Mouse (Mus musculus) CH12.LX (cell line): ENCODE data around the gene Msn. TPM values are rescaled to one million over a fixed set of nuclear protein-coding genes. Genes with fewer than 3 reads are reported as not detected.

Experiments used
- DNase-seq: peaks from one replicate; pipeline ENCODE4 v3.0.0-alpha.2; 2013; ENCODE audit errors: extremely low read depth
- H3K27ac ChIP-seq: 2 replicates; pipeline ENCODE4 v1.5.1; 2012; ENCODE audit warnings: low read depth, mild to moderate bottlenecking, control low read depth, moderate library complexity; ENCODE audit not compliant: insufficient read depth
- H3K27me3 ChIP-seq: replicated peaks from 2 replicates; pipeline ENCODE3; 2012; ENCODE audit warnings: inconsistent platforms
- H3K36me3 ChIP-seq, 2 experiments: replicated peaks in 1 of 2; 2 replicates each; pipeline versions ENCODE3 to v1.6.1; 2012; ENCODE audit warnings: inconsistent platforms in 1 of 2, low read length in 1 of 2, mild to moderate bottlenecking in 1 of 2, mixed read lengths in 1 of 2, moderate library complexity in 1 of 2; ENCODE audit not compliant: control insufficient read depth in 1 of 2, insufficient read depth in 1 of 2
- H3K4me1 ChIP-seq, 2 experiments: 2 replicates each; pipeline ENCODE4 v1.6.1; 2012; ENCODE audit warnings: inconsistent platforms in 1 of 2, moderate library complexity in 1 of 2; ENCODE audit not compliant: insufficient read depth in 2 of 2, control insufficient read depth in 1 of 2
- H3K4me2 ChIP-seq: 2 replicates; pipeline ENCODE4 v1.6.1; 2012; ENCODE audit warnings: low read depth, mild to moderate bottlenecking, control low read depth; ENCODE audit not compliant: poor library complexity, insufficient read depth, severe bottlenecking
- H3K4me3 ChIP-seq, 3 experiments: fragments of 150-350 bp in 1 of 3; sonication (generic) in 1 of 3; replicated peaks in 1 of 3; 2 replicates each; pipeline versions ENCODE3 to v1.5.1; 2011 to 2012; ENCODE audit warnings: low read depth in 2 of 3, low read length in 2 of 3, mild to moderate bottlenecking in 2 of 3, moderate library complexity in 2 of 3, control low read depth in 1 of 3, improper control_type of control experiment in 1 of 3, inconsistent platforms in 1 of 3, mixed read lengths in 1 of 3; ENCODE audit not compliant: poor library complexity in 1 of 3
- H3K79me2 ChIP-seq: replicated peaks from 2 replicates; pipeline ENCODE4 v1.6.1; 2012; ENCODE audit warnings: mild to moderate bottlenecking, moderate library complexity; ENCODE audit not compliant: control insufficient read depth, poor library complexity, insufficient read depth, severe bottlenecking; ENCODE audit errors: extremely low read depth
- H3K9ac ChIP-seq: 2 replicates; pipeline ENCODE4 v1.6.1; 2012; ENCODE audit warnings: low read depth, mild to moderate bottlenecking, control low read depth, moderate library complexity; ENCODE audit not compliant: insufficient read depth
- H3K9me3 ChIP-seq: replicated peaks from 2 replicates; pipeline ENCODE3; 2012; ENCODE audit warnings: low read length, inconsistent platforms, mixed read lengths
- BHLHE40 ChIP-seq: IDR thresholded peaks from 2 replicates; pipeline ENCODE4 v1.6.1; 2011; ENCODE audit warnings: mild to moderate bottlenecking, low read depth, low read length, improper control_type of control experiment
- CHD1 ChIP-seq: IDR thresholded peaks from 2 replicates; pipeline ENCODE4 v1.6.1; 2012; ENCODE audit warnings: low read depth, low read length, improper control_type of control experiment, inconsistent platforms
- CTCF ChIP-seq, 2 experiments: IDR thresholded peaks in 1 of 2; conservative IDR thresholded peaks in 1 of 2; 2 replicates each; pipeline ENCODE4 v1.5.1; 2011 to 2012; ENCODE audit warnings: low read depth in 2 of 2, low read length in 2 of 2, improper control_type of control experiment in 1 of 2, inconsistent platforms in 1 of 2, mild to moderate bottlenecking in 1 of 2, moderate library complexity in 1 of 2
- ELF1 ChIP-seq: IDR thresholded peaks from 2 replicates; pipeline ENCODE4 v1.6.1; 2014; ENCODE audit warnings: low read depth, mild to moderate bottlenecking, inconsistent platforms, low read length, improper control_type of control experiment
- EP300 ChIP-seq: IDR thresholded peaks from 2 replicates; pipeline ENCODE4 v1.6.1; 2011; ENCODE audit warnings: low read length, improper control_type of control experiment
- HCFC1 ChIP-seq: IDR thresholded peaks from 2 replicates; pipeline ENCODE4 v1.6.1; 2012; ENCODE audit warnings: low read depth, mild to moderate bottlenecking, inconsistent platforms, low read length, improper control_type of control experiment
- JUN ChIP-seq: IDR thresholded peaks from 2 replicates; pipeline ENCODE4 v1.6.1; 2011; ENCODE audit warnings: low read depth, mild to moderate bottlenecking, low read length, improper control_type of control experiment, moderate library complexity; ENCODE audit not compliant: insufficient read depth
- JUND ChIP-seq: conservative IDR thresholded peaks from 2 replicates; pipeline ENCODE4 v1.6.1; 2011; ENCODE audit warnings: low read depth, low read length, improper control_type of control experiment
- MAFK ChIP-seq: IDR thresholded peaks from 2 replicates; pipeline ENCODE4 v1.6.1; 2011; ENCODE audit warnings: low read length, improper control_type of control experiment; ENCODE audit not compliant: insufficient replicate concordance
- MAX ChIP-seq: IDR thresholded peaks from 2 replicates; pipeline ENCODE4 v1.6.1; 2011; ENCODE audit warnings: low read length, improper control_type of control experiment
- MXI1 ChIP-seq: IDR thresholded peaks from 2 replicates; pipeline ENCODE4 v1.6.1; 2011; ENCODE audit warnings: mild to moderate bottlenecking, low read depth, low read length, improper control_type of control experiment
- NRF1 ChIP-seq: IDR thresholded peaks from 2 replicates; pipeline ENCODE4 v1.6.1; 2014; ENCODE audit warnings: low read depth, mild to moderate bottlenecking, inconsistent platforms, low read length, improper control_type of control experiment, moderate library complexity
- RAD21 ChIP-seq: IDR thresholded peaks from 2 replicates; pipeline ENCODE4 v1.6.1; 2011; ENCODE audit warnings: low read depth, mild to moderate bottlenecking, low read length, improper control_type of control experiment, moderate library complexity
- TBP ChIP-seq: conservative IDR thresholded peaks from 2 replicates; pipeline ENCODE4 v1.6.1; 2011; ENCODE audit warnings: low read depth, low read length, improper control_type of control experiment
- TCF12 ChIP-seq: IDR thresholded peaks from 2 replicates; pipeline ENCODE4 v1.6.1; 2014; ENCODE audit warnings: low read depth, mild to moderate bottlenecking, inconsistent platforms, low read length, improper control_type of control experiment
- UBTF ChIP-seq: IDR thresholded peaks from 2 replicates; pipeline ENCODE4 v1.6.1; 2012; ENCODE audit warnings: low read depth, mild to moderate bottlenecking, inconsistent platforms, low read length, improper control_type of control experiment, moderate library complexity
- USF1 ChIP-seq: IDR thresholded peaks from 2 replicates; pipeline ENCODE4 v1.6.1; 2014; ENCODE audit warnings: low read depth, mild to moderate bottlenecking, inconsistent platforms, low read length, improper control_type of control experiment
- USF2 ChIP-seq: conservative IDR thresholded peaks from 2 replicates; pipeline ENCODE4 v1.6.1; 2011; ENCODE audit warnings: low read depth, low read length, improper control_type of control experiment
- ZKSCAN1 ChIP-seq: IDR thresholded peaks from 2 replicates; pipeline ENCODE4 v1.6.1; 2012; ENCODE audit warnings: low read depth, inconsistent platforms, low read length, improper control_type of control experiment, borderline replicate concordance
- ZMIZ1 ChIP-seq: IDR thresholded peaks from 2 replicates; pipeline ENCODE4 v1.6.1; 2012; ENCODE audit warnings: low read depth, mild to moderate bottlenecking, inconsistent platforms, low read length, improper control_type of control experiment
- dilution Hi-C: fragments of 300-500 bp; cut with MboI; formaldehyde crosslinking; loops from 2 replicates; pipeline ENCODE4 v1.14.3; 2020; ENCODE audit warnings: low sequenced_read_pairs; ENCODE audit not compliant: extremely low pct_unique_long_range_greater_than_20kb, extremely low pct_ligation_motif_present
- in situ Hi-C: fragments of 300-500 bp; cut with MboI; formaldehyde crosslinking; loops from 3 replicates; pipeline ENCODE4 v1.14.3; 2019; ENCODE audit warnings: low sequenced_read_pairs, low pct_ligation_motif_present, low pct_unique_long_range_greater_than_20kb, mixed read lengths
- polyA plus RNA-seq: library from polyadenylated mRNA; unstranded; fragments of >175 nt; gene quantifications from 2 replicates; pipeline ENCODE4 v1.2.1, GENCODE M21; 2012; ENCODE audit warnings: low read depth; ENCODE audit not compliant: insufficient read length
- total RNA-seq, 2 experiments: library from RNA; depleted of rRNA; stranded (reverse); fragments of 300-350 nt in 1 of 2; fragments of >200 nt in 1 of 2; gene quantifications; 2 replicates each; pipeline ENCODE4 v1.2.3; 2012 to 2014

Msn gene
- total and polyA plus RNA-seq, 3 experiments: 55.1 to 315 (median 56.2) TPM

- no peaks in the 10 kb centered on the region for H3K9me3 ChIP-seq
- no peak overlapping the region for H3K27ac ChIP-seq
- H3K79me2 ChIP-seq: peaks cover 54% of the 10 kb centered on the region
- no peak for DNase-seq
- in situ Hi-C loops (loop anchor here (5.0 kb wide), 1 partner anchor 97 kb away; no protein-coding TSS in a partner anchor), dilution Hi-C loops (no loop called here)
- TF ChIP-seq MAX (no peak), UBTF (no peak), CHD1 (no peak), USF1 (no peak), MAFK (no peak), USF2 (no peak), JUND (no peak)
- TF ChIP-seq, all 38 proteins: peak for 0
- Histone ChIP-seq H3K4me1 (peaks cover 3 to 54% of the 10 kb centered on the region in 2 experiments; a peak in 3 of 4 replicates), H3K4me2 (no peak overlapping the region), H3K9ac (no peak overlapping the region), H3K27me3 (no peaks in the 10 kb centered on the region), H3K36me3 (peaks cover 6 to 18% of the 10 kb centered on the region in 2 experiments), H3K4me3 (no peak overlapping the region)
Measured at GRCm38 (mm10) chrX:96134243-96134661, 38.4 kb downstream of the Msn start.

GRCm38 (mm10) chrX:96134840-96135580 is 39.2 kb downstream of the Msn start:
- no peak for DNase-seq
- H3K4me2 ChIP-seq: no peak overlapping the region

GRCm38 (mm10) chrX:96135581-96135980 is 39.7 kb downstream of the Msn start:
- in situ Hi-C loops (no loop called here), dilution Hi-C loops (no loop called here)
- H3K36me3 ChIP-seq: peaks cover 3 to 19% of the 10 kb centered on the region in 2 experiments
- TF ChIP-seq EP300: no peak
- TF ChIP-seq JUN: no peak
- TF ChIP-seq UBTF: no peak
- no peak for TF ChIP-seq CTCF (conservative IDR thresholded peaks at IDR 0.05 in 1 of 2, IDR thresholded peaks at IDR 0.05 in 1 of 2; ENCODE audit: low read depth in 2 of 2, low read length in 2 of 2)
- TF ChIP-seq RAD21: no peak
- no peak for TF ChIP-seq BHLHE40
- no peak for TF ChIP-seq NRF1
- no peak for TF ChIP-seq ZKSCAN1
- no peak for TF ChIP-seq ZMIZ1
- no peak for TF ChIP-seq MXI1
- no peak for TF ChIP-seq TCF12
- no peak for TF ChIP-seq TBP
- no peak for TF ChIP-seq MAFK
- H3K9me3 ChIP-seq: no peaks in the 10 kb centered on the region
- no peak overlapping the region for H3K27ac ChIP-seq
- no peak overlapping the region for H3K4me2 ChIP-seq
- H3K79me2 ChIP-seq: peaks cover 58% of the 10 kb centered on the region
- no peak overlapping the region for H3K9ac ChIP-seq
- DNase-seq: no peak
- no peaks in the 10 kb centered on the region for H3K27me3 ChIP-seq
- peaks cover 0 to 49% of the 10 kb centered on the region in 2 experiments; a peak in 3 of 4 replicates for H3K4me1 ChIP-seq
- no peak overlapping the region for H3K4me3 ChIP-seq

More at GRCm38 (mm10) chrX:96134840-96135580, 39.2 kb downstream of the Msn start:
- no peak overlapping the region for H3K27ac ChIP-seq
- peaks cover 0 to 49% of the 10 kb centered on the region in 2 experiments; a peak in 3 of 4 replicates for H3K4me1 ChIP-seq
- TF ChIP-seq ELF1: no peak
- no peak for TF ChIP-seq UBTF
- no peak for TF ChIP-seq TBP
- TF ChIP-seq HCFC1: no peak
- H3K36me3 ChIP-seq: peaks cover 3 to 16% of the 10 kb centered on the region in 2 experiments
- no peak overlapping the region for H3K4me3 ChIP-seq
- H3K27me3 ChIP-seq: no peaks in the 10 kb centered on the region
- H3K9ac ChIP-seq: no peak overlapping the region
- H3K9me3 ChIP-seq: no peaks in the 10 kb centered on the region
- in situ Hi-C loops (loop anchor here (5.0 kb wide), 1 partner anchor 98 kb away; no protein-coding TSS in a partner anchor), dilution Hi-C loops (no loop called here)
- H3K79me2 ChIP-seq: peaks cover 55% of the 10 kb centered on the region
